Mouse (Mus musculus) cerebellum, postnatal 25 days (tissue): ENCODE results near the gene Cbarp.

Experiments used
- DNase-seq, 2 experiments: peaks; one replicate each; pipeline ENCODE4 v3.0.0; 2021; ENCODE audit warnings: mixed read lengths in 2 of 2

Cbarp gene

GRCm38 (mm10) chr10:80140666-80141035 is at the start of gene Cbarp:
Gene Cbarp, minus strand, starts transcription at chr10:80140835.
- peak in 1 of 2 experiments; percentile 45 for DNase-seq

DNA sequence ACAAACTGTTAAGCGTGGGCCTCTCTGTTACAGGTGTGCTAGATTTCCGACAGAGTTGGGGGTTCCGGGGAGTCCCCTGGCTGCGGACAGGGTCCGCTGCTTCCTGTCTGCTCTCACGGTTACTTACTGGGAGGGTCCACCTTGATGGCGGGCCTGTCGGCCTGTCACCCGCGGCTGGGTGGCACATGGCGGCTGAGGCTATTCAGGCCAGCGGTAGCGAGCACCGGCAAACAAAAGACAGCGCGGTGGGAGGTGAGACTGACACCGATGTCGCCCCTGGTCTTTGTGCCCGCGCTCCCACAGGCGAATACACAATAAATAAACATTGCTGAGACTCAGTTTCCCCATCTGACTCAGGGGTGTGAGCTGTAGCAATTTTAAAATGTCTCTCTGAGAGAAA is 49.4 kb upstream of the Cbarp start:
- DNase-seq: peak in 1 of 2 experiments; percentile 22

DNA sequence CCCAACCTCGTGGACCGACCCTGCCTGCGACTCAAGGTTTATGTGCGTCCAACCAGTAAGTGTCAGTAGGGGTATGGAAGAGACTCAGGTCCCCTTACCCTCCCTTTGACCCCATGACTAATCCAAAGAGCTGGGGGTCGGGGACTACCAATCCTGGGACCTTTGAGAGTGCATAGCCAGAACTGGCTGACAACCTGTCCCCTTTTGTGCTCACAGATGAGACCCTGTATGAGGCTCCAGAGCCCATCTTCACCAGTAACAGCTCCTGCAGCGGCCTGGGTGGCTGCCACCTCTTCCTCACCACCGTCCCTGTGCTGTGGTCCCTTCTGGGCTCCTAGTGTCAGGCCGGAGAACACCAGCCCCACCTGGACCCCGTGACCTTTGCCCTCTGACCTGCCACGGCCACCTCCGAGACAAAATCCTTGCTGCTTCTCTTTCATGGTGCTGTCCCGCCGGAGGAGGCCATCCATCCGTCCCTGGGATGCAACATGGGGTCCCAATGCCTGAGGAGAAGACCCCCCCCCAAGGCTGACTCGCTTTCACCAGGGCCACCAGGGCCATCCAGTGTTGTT is 47.9 kb upstream of the Cbarp start:
- DNase-seq: no peak

- no peak for DNase-seq
Observed at GRCm38 (mm10) chr10:80187739-80188138, 47.1 kb upstream of the Cbarp start.

- no peak for DNase-seq
Observed at GRCm38 (mm10) chr10:80186649-80187048, 46.0 kb upstream of the Cbarp start.

DNA sequence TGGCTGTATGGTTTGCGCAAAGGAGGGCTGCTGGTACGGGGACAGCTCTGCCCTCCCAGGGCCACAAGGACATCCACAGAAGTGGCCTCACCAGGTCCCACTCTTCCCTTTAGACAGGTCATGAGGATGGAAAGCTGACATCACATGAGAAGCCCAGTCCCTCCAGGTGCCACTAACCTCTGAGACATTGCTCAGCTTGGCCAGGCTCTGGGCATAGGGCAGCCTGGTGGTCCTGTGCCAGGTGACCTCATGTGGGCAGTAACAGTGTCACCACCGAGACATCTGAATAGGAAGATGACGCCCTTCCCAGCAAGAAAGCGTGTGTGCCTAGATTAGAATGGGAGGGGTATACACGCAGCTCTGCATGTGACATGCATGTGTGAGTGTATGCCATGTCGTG is 41.9 kb upstream of the Cbarp start:
- DNase-seq: no peak

DNA sequence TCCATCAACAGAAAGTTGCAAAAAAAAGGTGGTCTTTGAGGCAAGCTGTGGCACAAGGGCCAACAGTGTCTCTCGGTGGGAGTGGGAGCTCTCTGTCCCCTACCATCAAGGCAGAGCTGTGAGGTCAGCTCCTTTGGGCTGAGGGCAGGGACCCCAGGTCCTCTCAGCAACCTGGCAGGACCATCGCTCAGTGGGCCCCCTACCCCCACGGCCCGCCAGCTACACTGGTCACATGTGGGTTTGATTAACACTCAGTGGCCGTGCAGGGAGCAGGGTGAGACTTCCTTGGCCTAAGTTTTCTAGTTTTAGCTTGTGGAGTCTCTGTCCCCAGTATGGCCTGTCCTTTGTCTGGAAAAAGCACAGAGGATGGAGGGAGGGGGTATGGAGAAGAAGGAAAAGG is 40.2 kb upstream of the Cbarp start:
- DNase-seq: peak in 1 of 2 experiments; percentile 14

GRCm38 (mm10) chr10:80180288-80180687 is 39.7 kb upstream of the Cbarp start:
- DNase-seq: peak in 1 of 2 experiments; percentile 22

GRCm38 (mm10) chr10:80179068-80180051 is 38.7 kb upstream of the Cbarp start, which contains the start of gene Efna2:
Gene Efna2, plus strand, starts transcription at chr10:80179482.
- peak; percentile 74 to 82 for DNase-seq

- peak in 1 of 2 experiments; percentile 38 for DNase-seq
Observed at GRCm38 (mm10) chr10:80177441-80178279, 37.0 kb upstream of the Cbarp start.

DNA sequence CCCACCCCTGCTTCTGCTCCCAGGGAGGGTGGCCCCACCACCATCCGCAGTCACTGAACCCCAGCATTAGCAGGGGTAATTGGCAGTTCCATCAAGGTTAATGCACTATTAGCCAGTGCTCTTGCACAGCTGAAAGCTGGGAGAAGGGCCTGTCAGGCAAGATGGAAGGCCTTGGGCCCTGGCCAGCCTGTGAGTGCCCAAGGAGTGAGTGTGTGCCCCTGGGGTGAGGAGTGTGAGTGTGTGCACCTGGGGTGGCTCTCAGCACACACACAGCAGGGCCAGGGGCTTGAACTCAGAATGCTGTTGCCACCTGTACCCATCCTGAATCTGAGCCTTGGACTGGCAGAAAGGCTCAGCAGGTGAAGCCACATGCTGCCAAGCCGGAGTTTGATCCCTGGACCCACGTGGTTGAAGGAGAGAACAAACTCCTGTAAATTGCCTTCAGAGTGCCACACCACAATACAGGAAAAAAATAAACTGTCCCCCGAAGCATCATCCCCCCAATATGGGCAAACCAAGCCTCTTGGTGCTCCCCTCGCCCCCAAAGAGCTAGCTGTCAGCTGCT is 35.7 kb upstream of the Cbarp start:
- peak in 1 of 2 experiments; percentile 44 for DNase-seq

GRCm38 (mm10) chr10:80175536-80176269 is 35.1 kb upstream of the Cbarp start:
- peak; percentile 55 to 71 for DNase-seq

DNA sequence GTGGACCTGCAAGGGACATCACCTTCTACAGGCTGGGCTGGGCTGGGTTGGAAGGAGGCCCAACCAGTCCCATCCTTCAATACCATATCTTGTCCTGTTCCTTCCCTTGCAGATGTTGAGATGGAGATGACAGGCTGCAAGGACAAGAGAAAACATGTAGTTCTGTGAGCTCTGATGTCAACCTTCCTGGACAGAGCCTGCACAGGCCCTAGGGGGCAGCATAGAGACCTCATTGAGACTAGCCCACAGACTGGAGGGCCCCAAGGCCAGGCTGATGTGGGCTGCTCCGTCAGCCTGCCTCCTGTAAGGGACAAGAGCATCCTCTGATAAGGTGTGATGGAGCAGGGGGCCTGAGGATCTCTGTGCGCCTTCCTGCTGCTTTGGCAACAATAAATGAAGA is 34.1 kb upstream of the Cbarp start:
- peak; percentile 42 to 69 for DNase-seq

- DNase-seq: peak; percentile 25 to 59
Observed at GRCm38 (mm10) chr10:80173955-80174640, 33.5 kb upstream of the Cbarp start.

GRCm38 (mm10) chr10:80173358-80173757 is 32.7 kb upstream of the Cbarp start:
- DNase-seq: no peak

- peak; percentile 90 to 92 for DNase-seq
Observed at GRCm38 (mm10) chr10:80172527-80173292, 32.1 kb upstream of the Cbarp start, which contains the start of gene 1600002K03Rik. Gene 1600002K03Rik, plus strand, starts transcription at chr10:80172944.

- DNase-seq: peak; percentile 43 to 62
Observed at GRCm38 (mm10) chr10:80171760-80172526, 31.3 kb upstream of the Cbarp start.

DNA sequence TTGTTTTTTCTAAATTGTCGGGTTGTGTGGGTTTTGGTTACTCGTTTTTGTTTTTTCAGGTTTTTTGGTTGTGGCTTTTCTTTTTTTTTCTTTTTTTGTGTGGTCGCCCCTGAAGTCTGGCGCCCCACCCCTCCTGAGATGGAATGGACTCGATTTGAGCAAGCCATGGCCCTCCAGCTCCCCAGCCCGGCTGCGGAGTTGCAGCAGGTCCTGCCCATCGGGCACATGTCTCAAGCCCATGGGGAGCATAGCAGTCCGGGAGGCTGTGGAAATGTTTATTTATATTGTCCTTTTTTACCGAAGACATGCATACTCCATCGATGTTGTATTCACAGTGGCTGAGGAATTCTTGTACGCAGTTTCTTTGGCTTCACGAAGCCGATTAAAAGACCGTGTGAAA is 30.6 kb upstream of the Cbarp start:
- peak in 1 of 2 experiments; percentile 41 for DNase-seq

DNA sequence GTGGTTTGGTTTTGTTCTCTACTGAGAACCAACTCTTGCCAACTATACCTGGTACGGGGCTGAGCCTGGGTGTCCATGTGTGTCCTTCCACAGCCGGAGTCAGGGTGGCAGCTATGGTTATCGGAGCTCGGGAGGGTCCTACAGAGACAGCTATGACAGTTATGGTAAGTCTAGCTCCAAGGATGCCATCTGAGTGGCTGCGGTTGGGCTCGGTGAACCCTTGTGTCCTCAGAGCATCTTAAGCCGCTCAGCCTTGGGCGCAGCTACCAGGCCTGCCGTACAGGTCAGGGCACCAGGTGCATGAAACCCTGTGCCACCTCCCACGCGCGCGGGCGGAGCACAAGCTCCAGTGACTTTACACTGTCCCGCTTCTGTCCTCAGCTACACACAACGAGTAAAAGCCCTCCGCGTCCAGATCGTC is 30.0 kb upstream of the Cbarp start:
- peak in 1 of 2 experiments; percentile 43 for DNase-seq
